In genomic region chr10:9803126-9803525, GRCm38 (mm10) we compare ENCODE assay signal across 26 mouse cellular contexts.
"Had no signal": no experiment of that assay in that cellular context is flagged by ENCODE, and none has a peak within 500 bp of the region (broad histone marks: within the 10 kb centered on the region; RNA-seq: fewer than 3 reads in every experiment).

No protein-coding gene starts in this region.

- H3K27me3 ChIP-seq: embryonic facial prominence, embryonic 12.5 days; embryonic facial prominence, embryonic 13.5 days; embryonic facial prominence, embryonic 15.5 days; forebrain, embryonic 12.5 days; forebrain, embryonic 13.5 days; forebrain, embryonic 15.5 days had no signal

- H3K4me1 ChIP-seq: embryonic facial prominence, embryonic 10.5 days; embryonic facial prominence, embryonic 12.5 days; embryonic facial prominence, embryonic 13.5 days; embryonic facial prominence, embryonic 15.5 days; forebrain, embryonic 15.5 days; heart, embryonic 10.5 days had no signal

- H3K27ac ChIP-seq: embryonic facial prominence, embryonic 10.5 days; embryonic facial prominence, embryonic 12.5 days; embryonic facial prominence, embryonic 13.5 days; embryonic facial prominence, embryonic 15.5 days; forebrain, embryonic 10.5 days; forebrain, embryonic 12.5 days; forebrain, embryonic 13.5 days; forebrain, embryonic 15.5 days; gastrocnemius, adult 2 months; heart, adult 2 months; heart, embryonic 10.5 days had no signal

- H3K4me3 ChIP-seq: embryonic facial prominence, embryonic 10.5 days; embryonic facial prominence, embryonic 12.5 days; embryonic facial prominence, embryonic 13.5 days; embryonic facial prominence, embryonic 15.5 days; erythroblast, embryonic 14.5 days; forebrain, embryonic 10.5 days; forebrain, embryonic 12.5 days; forebrain, embryonic 13.5 days; forebrain, embryonic 15.5 days; gastrocnemius, adult 2 months; heart, adult 2 months; heart, embryonic 10.5 days had no signal

- H3K36me3 ChIP-seq: embryonic facial prominence, embryonic 10.5 days; embryonic facial prominence, embryonic 12.5 days; heart, embryonic 10.5 days had no signal

- H3K4me2 ChIP-seq: embryonic facial prominence, embryonic 12.5 days; embryonic facial prominence, embryonic 13.5 days; embryonic facial prominence, embryonic 15.5 days; forebrain, embryonic 12.5 days; forebrain, embryonic 13.5 days; forebrain, embryonic 15.5 days; heart, embryonic 11.5 days had no signal

- H3K9me3 ChIP-seq: embryonic facial prominence, embryonic 10.5 days; embryonic facial prominence, embryonic 12.5 days; embryonic facial prominence, embryonic 13.5 days; embryonic facial prominence, embryonic 15.5 days; forebrain, embryonic 10.5 days; forebrain, embryonic 12.5 days; forebrain, embryonic 13.5 days; forebrain, embryonic 15.5 days; heart, embryonic 10.5 days had no signal

- H3K9ac ChIP-seq: embryonic facial prominence, embryonic 12.5 days; embryonic facial prominence, embryonic 13.5 days; embryonic facial prominence, embryonic 15.5 days; forebrain, embryonic 12.5 days; forebrain, embryonic 13.5 days; forebrain, embryonic 15.5 days; forebrain, postnatal 0 days had no signal

- DNase-seq: cerebellum, adult 9-11 months; cerebellum, postnatal 10 days; cerebellum, postnatal 25 days; cerebellum, postnatal 36 days; embryo, embryonic 11 days; forebrain, postnatal 0 days; gastrocnemius, adult 2 months; gastrocnemius, postnatal 10 days; gastrocnemius, postnatal 14 days; gastrocnemius, postnatal 25 days; heart, adult 11 months; heart, adult 18-20 months; heart, adult 2 months had no signal

- ATAC-seq: forebrain, embryonic 13.5 days; forebrain, embryonic 14.5 days; forebrain, embryonic 15.5 days; forebrain, embryonic 16.5 days; forebrain, postnatal 0 days had no signal
